Mouse (Mus musculus) kidney, adult 8-10 months (tissue): Measurements from ENCODE around the gene Fgfr2.

Experiments used
- DNase-seq, 2 experiments: peaks; one replicate each; pipeline ENCODE4 v3.0.0; 2022

The Fgfr2 gene

GRCm38 (mm10) chr7:131037083-131037482 lies 2086.1 kb downstream of the Fgfr2 start:
- no peak for DNase-seq

GRCm38 (mm10) chr7:131036396-131036795 lies 2086.8 kb downstream of the Fgfr2 start:
- DNase-seq, result no peak

- DNase-seq, result no peak
Measured at GRCm38 (mm10) chr7:131031755-131032154, 2091.4 kb downstream of the Fgfr2 start, which contains the start of gene Dmbt1. Gene Dmbt1, plus strand, starts transcription at chr7:131032053.

DNA sequence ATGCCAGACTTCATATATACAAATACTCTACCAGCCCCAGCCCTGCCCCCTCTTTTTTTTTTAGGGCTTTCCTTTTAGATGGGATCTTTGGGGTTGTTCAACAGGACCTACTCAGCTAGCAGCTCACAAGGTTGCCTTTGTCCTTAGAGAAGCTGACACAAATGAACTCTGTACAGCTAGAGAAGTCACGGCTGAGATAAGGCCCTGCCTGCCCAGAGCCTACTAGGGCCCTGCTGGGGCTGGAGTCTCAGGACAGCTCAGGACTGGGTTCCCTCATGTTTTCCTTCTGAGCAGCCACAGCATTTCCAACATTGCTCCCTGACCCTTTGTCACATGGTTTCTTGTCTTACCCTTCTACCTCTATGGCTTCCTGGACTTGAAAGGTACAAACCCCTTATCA lies 2095.6 kb downstream of the Fgfr2 start:
- DNase-seq, result no peak

DNA sequence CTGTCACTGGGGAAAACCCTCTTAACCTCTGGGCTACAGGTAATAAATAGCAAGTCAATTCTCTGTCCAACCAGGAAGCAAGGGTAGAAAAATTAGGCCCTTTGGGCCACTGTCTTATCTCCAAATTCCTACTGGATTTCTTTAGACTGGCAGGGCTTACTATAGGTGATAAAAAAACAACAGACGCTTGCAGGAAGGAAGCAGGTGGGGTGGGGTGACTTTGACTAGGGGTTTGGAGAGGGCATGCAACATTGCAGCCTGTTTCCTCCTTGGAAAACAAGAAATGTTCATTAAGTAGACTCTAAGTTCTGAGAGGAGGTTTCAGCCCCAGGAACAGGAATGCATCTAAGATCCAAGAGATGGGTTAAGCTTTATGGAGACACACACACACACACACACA lies 2098.3 kb downstream of the Fgfr2 start:
- no peak for DNase-seq

- no peak for DNase-seq
Measured at GRCm38 (mm10) chr7:131019181-131019580, 2104.0 kb downstream of the Fgfr2 start.

GRCm38 (mm10) chr7:131011901-131012300 lies 2111.2 kb downstream of the Fgfr2 start:
- DNase-seq, result no peak

- no peak for DNase-seq
Measured at GRCm38 (mm10) chr7:131009178-131009577, 2114.0 kb downstream of the Fgfr2 start.

DNA sequence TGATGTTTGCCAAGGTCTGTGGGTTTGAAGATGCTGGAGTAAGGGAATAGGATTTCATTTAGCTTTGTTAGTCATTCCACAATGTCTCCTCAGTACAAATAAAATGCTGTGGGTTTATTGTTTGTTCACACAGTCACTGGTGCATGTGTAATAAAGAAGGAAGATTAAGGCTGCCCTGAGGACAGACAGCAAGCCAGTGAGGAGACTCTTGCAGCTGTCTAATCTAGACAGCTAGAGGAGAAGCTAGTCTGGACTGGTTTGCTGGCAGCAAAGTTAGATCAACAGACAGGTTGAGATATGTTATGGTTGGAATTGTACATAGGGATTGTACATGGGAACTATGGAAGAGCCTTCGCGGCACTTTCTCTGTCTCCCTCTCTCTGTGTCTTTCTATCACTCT lies 2115.9 kb downstream of the Fgfr2 start:
- DNase-seq, result no peak

- DNase-seq, result no peak
Measured at GRCm38 (mm10) chr7:131004071-131004470, 2119.1 kb downstream of the Fgfr2 start.

DNA sequence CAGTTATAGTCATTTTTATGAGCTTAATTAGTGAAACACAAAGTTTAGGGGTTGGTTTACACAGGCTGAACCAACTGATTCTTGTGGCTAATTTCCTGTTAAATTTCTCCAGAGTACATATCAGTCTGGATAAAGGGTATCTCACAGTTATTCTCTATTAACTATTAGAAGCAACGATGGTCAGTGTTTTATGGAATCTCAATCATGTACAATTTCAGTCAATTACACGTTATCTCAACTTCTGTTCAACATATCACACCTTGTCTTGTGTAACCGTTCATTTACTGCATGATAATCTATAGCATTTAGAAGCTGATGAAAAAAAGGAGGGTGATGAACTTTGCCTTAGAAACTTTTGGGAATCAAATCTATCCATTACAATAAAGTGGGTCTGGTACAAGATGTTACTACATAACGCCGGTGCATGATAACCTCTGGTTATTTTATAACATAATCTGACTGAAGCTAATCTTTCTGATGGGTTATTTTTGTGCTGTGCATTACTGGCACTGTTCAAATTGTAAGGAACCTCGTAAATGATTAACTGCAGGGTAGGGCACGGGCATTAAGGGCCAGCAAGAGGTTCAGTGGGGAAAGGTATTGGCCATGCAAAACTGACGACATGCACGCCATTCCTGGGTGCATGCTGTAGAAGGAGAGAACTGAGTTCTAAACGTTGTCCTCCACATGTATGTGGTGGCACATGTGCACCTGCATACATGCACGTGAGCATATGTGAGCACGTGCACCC lies 2121.0 kb downstream of the Fgfr2 start:
- DNase-seq, result no peak

DNA sequence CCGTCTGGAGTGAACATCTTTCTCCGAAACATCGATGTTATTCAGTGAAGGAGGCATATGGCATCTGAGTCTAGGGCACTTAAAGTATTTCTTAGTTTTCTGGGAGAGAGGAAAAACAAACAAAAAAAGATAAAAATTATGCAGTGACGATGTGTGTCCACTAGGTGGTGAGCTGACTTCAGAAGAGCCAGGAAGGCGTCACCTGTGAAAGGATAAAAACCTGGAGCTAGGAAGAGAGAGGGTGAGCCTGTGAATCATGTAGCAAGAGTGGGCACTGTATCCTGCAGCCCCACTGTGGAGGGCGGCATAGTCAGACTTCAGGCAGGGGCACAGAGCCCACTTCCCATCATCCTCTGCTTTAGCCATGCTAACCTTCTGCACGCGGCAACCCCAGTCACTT lies 2129.2 kb downstream of the Fgfr2 start:
- no peak for DNase-seq

DNA sequence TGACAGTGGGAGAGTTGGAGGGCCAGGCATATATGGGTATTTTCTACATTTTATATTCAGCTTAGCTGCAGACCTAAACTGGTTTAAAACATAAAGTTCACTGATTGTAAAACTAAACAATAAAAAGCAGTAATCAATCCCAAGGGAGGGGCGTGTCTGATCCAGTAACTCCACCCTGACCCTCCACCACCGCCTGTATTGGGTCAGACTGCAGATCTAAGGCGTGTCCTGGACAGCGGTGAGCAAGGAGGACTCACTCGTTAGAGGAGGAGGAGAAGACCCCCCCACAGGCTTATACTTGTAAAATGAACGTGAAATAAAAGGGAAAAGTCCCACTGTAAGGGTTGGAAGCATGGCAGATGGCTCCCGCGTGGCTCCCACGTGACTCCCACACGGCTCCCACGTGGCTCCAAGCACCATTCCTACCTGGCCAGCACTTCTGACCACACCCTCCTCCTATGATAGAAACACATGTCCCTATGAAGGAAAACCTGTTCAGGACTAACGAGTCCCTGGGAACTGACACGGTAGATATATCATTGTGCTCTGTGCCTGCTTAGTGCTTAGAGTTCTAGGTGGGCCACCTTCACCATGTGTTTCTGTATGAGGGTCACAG lies 2131.9 kb downstream of the Fgfr2 start:
- DNase-seq, result no peak

DNA sequence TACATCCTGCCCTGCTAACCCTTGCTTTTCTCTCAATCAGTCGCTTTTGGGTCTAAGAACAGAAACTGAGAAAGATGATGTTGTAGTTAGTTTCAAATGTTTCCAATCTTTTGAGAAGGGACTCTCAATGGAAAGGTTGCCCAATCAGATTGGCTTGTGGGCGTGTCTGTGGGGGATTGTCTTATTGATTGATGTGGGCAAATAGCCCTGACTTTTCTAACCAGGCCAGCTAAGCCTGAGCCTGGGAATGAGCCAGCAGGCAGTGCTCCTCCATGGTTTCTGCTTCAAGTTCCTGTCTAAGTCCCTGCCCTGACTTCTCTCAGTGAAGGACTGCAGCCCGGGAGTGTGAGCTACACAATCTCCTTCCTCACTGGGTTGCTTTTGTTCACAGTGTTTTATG lies 2133.8 kb downstream of the Fgfr2 start:
- DNase-seq, result no peak

DNA sequence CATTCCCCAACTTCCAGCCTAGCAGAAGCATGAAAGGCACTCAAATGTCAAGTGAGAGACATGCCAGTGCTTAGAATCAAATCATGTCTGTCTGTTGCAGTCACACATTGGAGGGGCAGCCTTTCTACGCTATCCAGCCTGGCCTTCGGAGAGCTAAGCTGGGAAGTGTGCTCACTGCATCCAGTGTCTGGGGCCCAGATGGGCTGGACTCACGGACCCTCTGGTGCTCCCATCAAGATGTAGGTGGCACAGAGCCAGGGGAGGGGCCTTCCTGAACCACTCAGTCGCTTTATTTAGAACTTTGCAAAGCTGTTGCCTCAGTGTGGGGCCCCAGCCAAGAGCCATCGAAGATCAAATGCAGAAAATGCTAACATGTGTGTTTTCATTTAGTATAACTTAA lies 2135.0 kb downstream of the Fgfr2 start:
- DNase-seq, result no peak

- no peak for DNase-seq
Measured at GRCm38 (mm10) chr7:130985716-130986115, 2137.4 kb downstream of the Fgfr2 start.

- DNase-seq, result no peak
Measured at GRCm38 (mm10) chr7:130985193-130985592, 2138.0 kb downstream of the Fgfr2 start.

GRCm38 (mm10) chr7:130984294-130984693 lies 2138.9 kb downstream of the Fgfr2 start:
- no peak for DNase-seq

- DNase-seq, result no peak
Measured at GRCm38 (mm10) chr7:130982881-130983280, 2140.3 kb downstream of the Fgfr2 start.

GRCm38 (mm10) chr7:130982371-130982770 lies 2140.8 kb downstream of the Fgfr2 start:
- peak in 1 of 2 experiments; percentile 37 for DNase-seq

- no peak for DNase-seq
Measured at GRCm38 (mm10) chr7:130980130-130980529, 2143.0 kb downstream of the Fgfr2 start.

GRCm38 (mm10) chr7:130978545-130978944 lies 2144.6 kb downstream of the Fgfr2 start:
- no peak for DNase-seq

GRCm38 (mm10) chr7:130977794-130978521 lies 2145.2 kb downstream of the Fgfr2 start:
- DNase-seq, result peak; percentile 90 to 92
